Mouse (Mus musculus): Measurements from ENCODE around the gene Ccl12.

Ccl12 gene

GRCm38 (mm10) chr11:82101529-82101928 is at the start of gene Ccl12:
Gene Ccl12, plus strand, starts transcription at chr11:82101845.
- no peak for DNase-seq (ENCODE audit: low spot score in 2 of 2)

- DNase-seq (ENCODE audit: low spot score in 2 of 2) = no peak
Observed at GRCm38 (mm10) chr11:82053849-82054248, 47.8 kb upstream of the Ccl12 start.

- DNase-seq (ENCODE audit: low spot score in 2 of 2) = peak; percentile 9 to 22
Observed at GRCm38 (mm10) chr11:82057646-82058045, 44.0 kb upstream of the Ccl12 start, which contains the start of gene Ccl11. Gene Ccl11, plus strand, starts transcription at chr11:82057823.

DNA sequence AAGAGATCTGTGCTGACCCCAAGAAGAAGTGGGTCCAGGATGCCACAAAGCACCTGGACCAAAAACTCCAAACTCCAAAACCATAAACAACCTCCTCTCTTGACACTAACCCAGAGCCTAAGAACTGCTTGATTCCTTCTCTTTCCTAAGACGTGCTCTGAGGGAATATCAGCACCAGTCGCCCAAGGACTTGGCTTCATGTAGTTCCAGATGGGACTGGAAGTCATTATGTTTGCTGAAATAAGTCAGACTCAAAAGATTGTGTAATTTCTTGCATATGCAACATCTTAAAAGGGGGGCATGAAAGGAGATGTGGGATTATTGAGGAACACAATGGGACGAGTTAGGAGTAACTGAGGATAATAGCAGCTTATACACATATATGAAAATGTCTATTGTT is 39.4 kb upstream of the Ccl12 start:
- DNase-seq (ENCODE audit: low spot score in 2 of 2) = no peak

GRCm38 (mm10) chr11:82063454-82063853 is 38.2 kb upstream of the Ccl12 start:
- DNase-seq (ENCODE audit: low spot score in 2 of 2) = no peak

DNA sequence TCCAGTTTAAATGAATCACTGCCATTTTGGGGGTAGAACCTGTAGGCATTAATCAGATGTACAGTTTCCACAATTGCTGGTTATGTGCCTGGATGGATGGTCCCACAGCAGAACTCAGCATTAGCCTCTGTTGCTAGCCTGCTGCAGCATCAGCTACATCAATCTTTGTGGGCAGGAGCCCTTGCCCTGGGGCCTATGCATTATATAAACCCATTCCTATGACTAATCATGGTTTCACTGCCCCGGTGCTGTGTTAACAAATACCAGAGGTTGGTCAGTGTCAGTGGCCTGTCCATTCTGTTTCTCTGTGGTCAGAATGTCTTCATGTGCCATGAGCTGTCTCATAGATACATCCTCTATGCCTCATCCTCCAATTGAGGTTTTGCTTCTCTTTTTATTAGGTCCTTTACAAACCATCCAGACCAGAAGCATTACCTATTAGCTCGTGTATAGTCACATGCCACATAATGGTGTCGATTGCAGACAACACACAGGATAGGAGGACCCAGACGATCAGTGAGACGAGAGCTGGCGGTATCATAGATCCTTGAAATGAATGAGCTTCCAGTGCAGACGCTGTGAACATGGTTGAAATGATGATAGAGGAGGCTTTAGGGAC is 34.6 kb upstream of the Ccl12 start:
- no peak for DNase-seq (ENCODE audit: low spot score in 2 of 2)

- DNase-seq (ENCODE audit: low spot score in 2 of 2) = no peak
Observed at GRCm38 (mm10) chr11:82071076-82071475, 30.6 kb upstream of the Ccl12 start.

DNA sequence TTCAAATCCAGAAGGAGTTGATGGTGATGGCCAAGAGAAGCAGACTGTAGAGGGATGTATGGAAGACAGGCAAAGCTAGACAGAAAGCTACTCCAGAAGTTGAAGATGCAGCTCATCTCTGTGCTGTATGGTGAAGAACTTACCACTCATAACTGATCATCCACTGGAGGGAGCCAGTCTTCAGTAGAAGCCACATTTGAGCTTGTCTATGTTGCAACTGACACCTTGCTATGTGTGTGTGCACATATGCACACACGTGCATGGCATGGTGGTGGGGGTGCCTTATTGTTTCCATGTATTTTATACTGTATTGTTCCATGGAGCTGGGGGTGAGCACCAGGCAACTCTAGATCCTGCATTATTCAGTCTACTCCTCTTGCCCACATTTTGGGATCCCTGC is 29.3 kb upstream of the Ccl12 start:
- no peak for DNase-seq (ENCODE audit: low spot score in 2 of 2)

DNA sequence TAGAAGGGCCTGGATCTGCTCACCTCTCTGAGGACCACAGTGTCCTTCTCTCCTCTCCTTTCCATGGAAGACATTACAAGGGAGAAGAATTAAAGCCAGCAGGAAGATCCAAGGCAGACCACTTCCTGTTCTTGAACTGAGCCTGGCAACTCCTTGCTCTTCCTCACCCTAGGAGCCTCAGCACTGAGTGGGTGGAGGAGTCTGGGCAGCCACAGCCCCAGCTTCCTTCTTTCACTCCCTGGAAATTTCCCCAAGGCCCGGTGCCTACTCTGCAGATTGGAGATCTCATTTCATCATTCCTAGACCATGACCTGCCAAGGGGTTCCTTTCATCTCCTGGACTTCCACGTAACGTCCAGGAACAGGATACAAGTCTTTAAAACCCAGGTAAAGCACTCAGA is 28.7 kb upstream of the Ccl12 start:
- no peak for DNase-seq (ENCODE audit: low spot score in 2 of 2)

DNA sequence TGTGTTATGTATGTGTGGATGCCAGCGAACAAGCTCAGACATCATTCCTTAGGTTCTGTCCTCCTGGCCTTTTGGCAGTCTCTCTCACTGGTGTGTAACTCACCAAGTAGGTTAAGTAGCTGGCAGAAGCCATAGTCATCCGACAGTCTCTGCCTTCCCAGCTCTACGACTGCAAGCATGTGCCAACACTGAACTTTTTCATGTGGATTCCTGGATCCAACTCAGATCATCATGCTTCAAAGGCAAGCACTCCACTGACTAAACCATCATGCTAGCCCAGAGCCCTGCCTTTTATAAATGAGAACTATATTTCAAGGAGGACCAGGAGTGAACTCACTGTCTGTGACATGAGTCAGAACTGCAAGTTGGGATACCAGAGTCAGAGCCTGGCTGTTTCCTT is 28.0 kb upstream of the Ccl12 start:
- DNase-seq (ENCODE audit: low spot score in 2 of 2) = no peak

- no peak for DNase-seq (ENCODE audit: low spot score in 2 of 2)
Observed at GRCm38 (mm10) chr11:82077031-82077430, 24.6 kb upstream of the Ccl12 start.

GRCm38 (mm10) chr11:82078136-82078730 is 23.4 kb upstream of the Ccl12 start:
- DNase-seq (ENCODE audit: low spot score in 2 of 2) = no peak

GRCm38 (mm10) chr11:82080865-82081264 is 20.8 kb upstream of the Ccl12 start:
- DNase-seq (ENCODE audit: low spot score in 2 of 2) = no peak

DNA sequence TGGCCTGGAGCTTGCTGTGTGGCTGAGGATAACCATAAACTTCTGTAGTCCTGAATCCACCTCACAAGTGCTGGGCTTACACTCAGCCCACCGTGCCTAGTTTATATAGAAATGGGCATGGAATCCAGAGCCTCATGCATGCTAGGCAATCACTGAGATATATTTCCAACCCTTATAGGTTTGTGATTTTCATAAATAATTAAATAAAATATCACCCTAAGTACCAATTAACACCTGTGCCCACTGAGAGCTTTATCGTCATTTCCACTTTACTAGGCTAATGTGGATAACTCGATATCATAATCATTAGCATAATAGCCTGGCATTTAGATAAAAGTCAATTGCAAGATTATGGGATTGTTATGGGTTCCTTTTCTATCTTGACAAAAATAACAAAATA is 17.3 kb upstream of the Ccl12 start:
- no peak for DNase-seq (ENCODE audit: low spot score in 2 of 2)

DNA sequence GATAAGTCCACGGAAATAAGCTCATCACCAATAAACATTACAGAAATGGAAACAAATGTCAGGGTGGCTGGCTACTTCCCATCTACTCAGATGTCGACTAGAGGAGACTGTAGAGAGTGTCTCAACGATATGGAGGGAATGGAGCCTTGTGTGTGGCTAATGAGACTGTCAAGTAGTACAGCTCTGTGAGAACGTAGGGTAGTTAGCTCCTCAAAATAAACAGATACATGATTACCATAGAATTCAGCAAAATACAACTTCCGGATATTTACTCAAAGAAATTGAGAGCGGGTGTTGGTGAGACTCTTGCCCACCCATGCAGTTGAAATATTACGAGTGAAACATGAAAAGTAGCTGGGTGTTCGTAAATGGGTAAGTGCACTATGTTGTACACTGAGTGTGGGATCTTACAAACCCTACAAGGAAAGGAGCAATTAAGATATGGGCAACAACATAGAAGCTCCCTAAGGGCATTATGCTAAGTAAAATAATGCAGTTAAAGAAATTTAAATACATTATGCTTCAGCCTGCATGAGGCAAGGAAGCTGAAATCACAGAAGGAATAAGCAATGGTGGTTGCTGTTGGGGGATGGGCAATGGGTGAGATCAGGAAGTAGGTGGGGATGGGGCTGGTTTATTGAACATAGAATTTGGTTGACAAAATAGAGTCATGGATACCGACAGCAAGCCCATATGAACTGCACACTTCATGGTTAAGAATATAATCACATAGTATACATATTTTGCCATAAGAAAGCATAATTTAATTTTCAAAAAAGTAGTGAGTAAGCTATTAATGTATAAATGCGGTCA is 1.9 kb upstream of the Ccl12 start:
- no peak for DNase-seq (ENCODE audit: low spot score in 2 of 2)

- DNase-seq (ENCODE audit: low spot score in 2 of 2) = no peak
Observed at GRCm38 (mm10) chr11:82101087-82101486, 558 bp upstream of the Ccl12 start.

DNA sequence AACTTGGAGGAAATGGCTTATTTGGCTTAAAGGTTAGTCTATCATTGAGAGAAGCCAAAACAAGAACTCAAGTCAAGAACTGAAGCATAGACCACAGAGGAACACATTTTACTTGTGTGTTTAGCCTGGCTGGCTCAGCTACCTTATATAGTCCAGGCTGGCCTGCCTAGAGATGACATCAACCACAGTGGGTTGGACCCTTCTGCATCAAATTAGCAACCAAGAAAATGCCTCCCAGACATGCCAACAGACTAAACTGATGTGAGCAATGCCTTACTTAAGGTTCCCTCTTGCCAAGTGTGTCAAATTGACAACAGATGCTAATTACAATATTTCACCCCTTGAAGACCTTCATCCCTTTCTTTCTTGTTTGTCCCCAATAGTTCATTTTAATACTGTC is 8.0 kb downstream of the Ccl12 start:
- DNase-seq (ENCODE audit: low spot score in 2 of 2) = no peak

DNA sequence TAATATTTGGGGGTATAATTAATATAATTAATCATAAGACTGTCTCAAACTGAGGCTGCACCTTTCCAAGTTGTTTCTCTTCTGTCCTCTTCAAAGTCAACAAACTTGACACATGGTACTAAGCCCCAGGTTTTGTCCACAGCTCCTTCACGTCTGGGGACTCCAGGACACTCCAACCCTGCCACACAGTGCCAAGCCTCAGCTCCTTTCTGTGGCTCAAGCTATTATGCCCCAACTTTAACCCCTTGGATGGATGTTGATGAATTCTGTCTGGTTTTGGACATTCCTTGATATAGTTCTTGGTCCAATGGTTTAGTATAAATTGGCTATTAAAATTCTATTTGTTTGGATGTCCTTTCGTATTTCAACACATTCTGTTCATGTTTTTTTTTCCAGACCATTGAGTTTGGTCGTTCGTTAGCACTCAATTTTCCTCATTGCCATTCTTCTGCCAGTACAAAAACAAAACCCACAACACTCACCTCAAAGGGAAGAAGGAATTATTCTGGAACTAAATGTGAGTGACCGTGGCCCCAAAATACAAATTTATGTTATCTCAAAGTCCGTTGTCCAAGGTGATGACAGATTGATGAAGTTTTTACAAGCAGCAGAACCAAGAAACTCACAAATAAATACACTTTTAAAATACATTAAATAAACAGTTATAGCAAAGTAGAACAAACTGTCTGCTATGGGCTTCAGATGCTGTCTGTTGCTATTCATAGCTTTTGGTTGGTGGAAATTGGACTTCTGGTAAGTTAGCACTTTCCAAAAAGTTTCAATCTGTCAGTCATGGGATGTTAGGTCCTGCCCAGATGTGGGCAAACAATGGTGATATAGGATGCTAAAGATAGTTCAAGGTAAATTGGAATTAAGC is 9.0 kb downstream of the Ccl12 start:
- no peak for DNase-seq (ENCODE audit: low spot score in 2 of 2)

DNA sequence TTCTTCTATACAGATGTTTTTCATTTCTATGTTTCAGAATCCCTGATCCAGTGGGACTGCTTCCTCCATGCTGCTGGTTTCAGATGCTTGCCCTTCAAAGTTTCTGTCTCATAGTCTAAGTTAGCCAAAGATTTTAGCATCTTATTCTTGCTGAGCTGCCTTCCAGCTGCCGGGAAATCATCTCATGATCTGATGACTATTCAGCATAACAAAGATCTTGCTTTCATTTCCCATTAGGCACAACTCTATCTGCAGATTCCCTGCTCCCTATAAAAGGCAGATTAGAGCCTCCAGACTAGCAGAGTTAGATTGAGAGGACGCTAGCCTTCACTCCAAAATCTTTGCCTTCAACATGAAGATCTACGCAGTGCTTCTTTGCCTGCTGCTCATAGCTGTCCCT is 13.2 kb downstream of the Ccl12 start, which contains the start of gene Ccl8:
TSS of gene Ccl8 (plus strand) at position 301 of the 400 bp plus-strand sequence.
- no peak for DNase-seq (ENCODE audit: low spot score in 2 of 2)

- DNase-seq (ENCODE audit: low spot score in 2 of 2) = no peak
Observed at GRCm38 (mm10) chr11:82116041-82116440, 14.4 kb downstream of the Ccl12 start.

GRCm38 (mm10) chr11:82132977-82133376 is 31.3 kb downstream of the Ccl12 start:
- DNase-seq (ENCODE audit: low spot score in 2 of 2) = no peak

DNA sequence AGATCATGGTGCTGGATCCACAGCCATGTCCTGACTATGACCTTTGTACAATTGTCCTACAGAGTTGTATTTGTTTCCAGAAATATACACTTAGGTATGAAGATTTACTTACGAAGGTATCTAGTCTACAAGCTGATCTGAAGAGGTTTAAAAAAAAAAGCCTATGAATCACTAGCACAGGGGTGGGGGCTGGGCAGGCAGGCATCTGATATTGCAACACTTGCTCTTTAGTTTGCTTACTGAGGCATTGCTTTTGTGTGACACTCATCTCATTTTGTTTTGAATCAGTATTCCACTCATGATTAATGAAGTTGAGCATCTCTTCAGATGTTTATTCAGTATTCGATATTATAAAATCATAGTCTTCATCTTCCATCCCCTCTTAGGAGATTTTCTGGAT is 34.6 kb downstream of the Ccl12 start:
- DNase-seq (ENCODE audit: low spot score in 2 of 2) = no peak

All from left cerebral cortex, adult 9 months (tissue).